Mouse (Mus musculus) liver, embryonic 16.5 days (tissue): ENCODE results near the gene Ager. TPM values are rescaled to one million over a fixed set of nuclear protein-coding genes. Genes with fewer than 3 reads are reported as not detected.
A peak's percentile ranks its signal among the peaks of the same experiment; 100 is the strongest.

Experiments
- ATAC-seq: fragments of 200-750 bp; cut with Nextera tagmentation; 2 replicates; pipeline ENCODE4 v1.8.0; 2017; ENCODE audit warnings: low read depth, mild to moderate bottlenecking, moderate number of reproducible peaks, moderate library complexity
- H3K27ac ChIP-seq: fragments of 300-500 bp; sonication (generic); 2 replicates; pipeline ENCODE4 v1.5.1; 2014; ENCODE audit warnings: mild to moderate bottlenecking, low read length
- H3K27me3 ChIP-seq: fragments of 300-500 bp; sonication (generic); 2 replicates; pipeline ENCODE4 v1.6.1; 2014; ENCODE audit warnings: low read depth, low read length, mixed read lengths; ENCODE audit not compliant: control insufficient read depth, insufficient read depth
- H3K36me3 ChIP-seq: fragments of 300-500 bp; sonication (generic); 2 replicates; pipeline ENCODE4 v1.6.1; 2014; ENCODE audit warnings: mild to moderate bottlenecking; ENCODE audit not compliant: control insufficient read depth, insufficient read depth
- H3K4me1 ChIP-seq: fragments of 300-500 bp; sonication (generic); 2 replicates; pipeline ENCODE4 v1.6.1; 2014; ENCODE audit warnings: low read depth, low read length, mixed read lengths; ENCODE audit not compliant: control insufficient read depth
- H3K4me2 ChIP-seq: fragments of 300-500 bp; sonication (generic); 2 replicates; pipeline ENCODE4 v1.6.1; 2014; ENCODE audit warnings: low read depth, low read length, mixed read lengths
- H3K4me3 ChIP-seq: fragments of 300-500 bp; sonication (generic); 2 replicates; pipeline ENCODE4 v1.5.1; 2014; ENCODE audit warnings: low read depth, mild to moderate bottlenecking, low read length
- H3K9ac ChIP-seq: fragments of 300-500 bp; sonication (generic); 2 replicates; pipeline ENCODE4 v1.6.1; 2014; ENCODE audit warnings: low read depth, low read length
- H3K9me3 ChIP-seq: fragments of 300-500 bp; sonication (generic); replicated peaks from 2 replicates; pipeline ENCODE4 v1.6.1; 2016; ENCODE audit warnings: low read length; ENCODE audit not compliant: control insufficient read depth
- WGBS: fragments of 180-500 bp; shearing (Covaris S2); extraction: QIAGEN DNeasy Blood & Tissue Kit; methylation state at CpG from one replicate; pipeline ENCODE4 v1.1.7; 2014; ENCODE audit not compliant: insufficient replicate concordance; 5-methylcytosine and 5-hydroxymethylcytosine counted together
- polyA plus RNA-seq: library from polyadenylated mRNA; unstranded; fragments of >200 nt; fragmentation: Nextera tagmentation; extraction: Ambion mirVana; gene quantifications from 2 replicates; pipeline ENCODE4 v1.2.1, GENCODE M21; 2015

Gene Ager
- polyA plus RNA-seq, 1 experiment from 2014 or later = 0.57 TPM

DNA sequence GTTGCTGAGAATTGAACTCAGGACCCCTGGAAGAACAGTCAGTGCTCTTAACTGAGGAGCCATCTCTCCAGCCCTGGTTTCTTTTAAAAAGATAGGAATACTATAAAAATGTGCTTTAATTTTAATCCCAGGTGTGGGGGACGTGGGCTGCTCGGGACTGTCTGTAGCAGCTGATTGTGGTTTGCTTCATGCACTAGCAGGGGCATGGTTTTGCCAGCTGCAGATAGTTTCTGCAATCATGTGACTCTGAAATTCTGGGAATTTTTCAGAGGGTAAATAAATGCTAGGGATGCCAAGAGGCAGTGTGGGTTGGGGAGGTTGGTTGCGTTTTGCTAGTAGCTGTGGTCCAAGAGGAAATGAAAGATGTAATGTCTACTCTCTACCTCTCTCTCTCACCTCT, 44.3 kb downstream of the Ager start:
- Histone ChIP-seq H3K4me2 (no peak overlapping the region), H3K36me3 (no peaks in the 10 kb centered on the region), H3K9me3 (no peaks in the 10 kb centered on the region), H3K27ac (no peak overlapping the region), H3K27me3 (no peaks in the 10 kb centered on the region; the same call in 1 of the 2 replicates), H3K4me1 (peaks cover 24% of the 10 kb centered on the region), H3K9ac (no peak overlapping the region), H3K4me3 (no peak overlapping the region)
- WGBS = 58% methylated on average over 3 of the region's 3 CpGs
- no peak for ATAC-seq

DNA sequence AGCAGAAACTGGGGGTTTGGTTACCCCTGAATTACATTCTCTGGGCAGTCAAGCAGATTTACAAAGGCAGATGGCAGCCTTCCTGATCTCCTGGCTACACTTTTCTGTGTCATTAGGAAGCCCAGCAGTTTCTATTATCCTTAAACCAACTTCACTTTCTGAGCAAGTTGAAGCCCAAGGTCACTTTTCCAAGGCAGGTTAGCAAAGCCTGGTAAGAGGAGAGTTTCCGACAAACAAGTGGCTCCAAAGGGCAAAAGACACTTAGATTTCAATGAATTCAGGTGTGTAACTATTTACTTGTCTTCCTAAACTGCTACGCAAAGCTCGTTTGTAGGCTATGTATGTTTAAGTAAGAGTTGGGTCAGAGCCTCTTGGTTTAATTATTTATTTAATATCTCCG, 45.7 kb downstream of the Ager start:
- WGBS = 68% methylated on average over 4 of the region's 4 CpGs

DNA sequence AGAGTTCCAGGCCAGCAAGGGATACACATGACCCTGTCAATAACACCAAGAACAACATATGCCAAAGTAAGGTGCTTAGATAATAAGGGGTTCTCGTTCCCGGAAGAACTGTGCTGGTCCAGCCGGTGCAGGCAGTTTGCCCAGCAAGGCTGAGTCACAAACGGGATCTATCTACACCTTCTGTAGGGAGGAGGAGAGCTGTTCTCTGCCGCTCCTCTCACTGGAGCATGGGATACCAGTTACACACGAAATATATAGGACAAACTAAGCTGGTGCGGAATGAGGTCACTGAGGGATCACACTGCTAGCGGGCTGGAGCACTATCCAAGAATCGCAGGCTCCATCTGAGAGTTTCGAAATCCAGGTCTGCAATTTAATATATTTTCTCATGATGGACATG, 46.3 kb downstream of the Ager start:
- Histone ChIP-seq H3K4me2 (no peak overlapping the region), H3K9ac (no peak overlapping the region), H3K4me3 (no peak overlapping the region), H3K27me3 (no peaks in the 10 kb centered on the region), H3K36me3 (no peaks in the 10 kb centered on the region), H3K4me1 (peaks cover 31% of the 10 kb centered on the region), H3K9me3 (no peaks in the 10 kb centered on the region), H3K27ac (no peak overlapping the region)
- no peak for ATAC-seq
- WGBS = 72% methylated on average over 10 of the region's 10 CpGs

More for the DNA sequence above, 45.7 kb downstream of the Ager start:
- H3K27ac ChIP-seq = no peak overlapping the region
- no peak overlapping the region for H3K4me2 ChIP-seq
- H3K9me3 ChIP-seq = no peaks in the 10 kb centered on the region
- no peaks in the 10 kb centered on the region for H3K27me3 ChIP-seq
- no peak for ATAC-seq
- H3K36me3 ChIP-seq = no peaks in the 10 kb centered on the region
- H3K4me3 ChIP-seq = no peak overlapping the region
- H3K4me1 ChIP-seq = peaks cover 31% of the 10 kb centered on the region
- no peak overlapping the region for H3K9ac ChIP-seq

DNA sequence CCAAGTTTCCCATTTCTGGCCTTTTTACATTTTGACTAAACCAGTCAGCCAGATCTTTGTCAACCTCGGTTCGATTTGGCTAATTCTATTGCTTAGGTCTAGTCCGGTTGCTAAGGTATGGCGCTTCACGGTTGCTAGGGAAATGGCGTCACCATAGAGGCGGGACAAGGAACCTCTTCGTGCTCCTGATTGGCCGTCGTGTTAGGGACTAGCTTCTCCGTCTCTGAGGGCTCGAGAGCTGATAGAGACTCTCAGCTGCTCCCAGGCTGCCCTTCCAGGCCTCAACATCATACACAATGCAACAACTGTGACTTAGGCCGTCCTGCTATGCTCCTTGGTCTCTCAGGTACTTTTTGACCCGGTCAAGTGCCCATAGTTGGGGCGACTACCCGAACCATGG, 46.9 kb downstream of the Ager start, which contains the start of gene Fkbpl:
Gene Fkbpl (plus strand): TSS at position 157 of the 400 bp plus-strand sequence.
- no peaks in the 10 kb centered on the region for H3K27me3 ChIP-seq
- no peaks in the 10 kb centered on the region for H3K36me3 ChIP-seq
- peaks cover 31% of the 10 kb centered on the region for H3K4me1 ChIP-seq
- peak within 1 kb of the TSS; percentile 60 for H3K4me3 ChIP-seq
- peak within 1 kb of the TSS; percentile 59 for H3K9ac ChIP-seq
- H3K4me2 ChIP-seq = peak within 1 kb of the TSS; percentile 57
- peak; percentile 53 for ATAC-seq
- peak within 1 kb of the TSS; percentile 51 for H3K27ac ChIP-seq
- WGBS = under 1% methylated on average over 16 of the region's 16 CpGs
- no peaks in the 10 kb centered on the region for H3K9me3 ChIP-seq

DNA sequence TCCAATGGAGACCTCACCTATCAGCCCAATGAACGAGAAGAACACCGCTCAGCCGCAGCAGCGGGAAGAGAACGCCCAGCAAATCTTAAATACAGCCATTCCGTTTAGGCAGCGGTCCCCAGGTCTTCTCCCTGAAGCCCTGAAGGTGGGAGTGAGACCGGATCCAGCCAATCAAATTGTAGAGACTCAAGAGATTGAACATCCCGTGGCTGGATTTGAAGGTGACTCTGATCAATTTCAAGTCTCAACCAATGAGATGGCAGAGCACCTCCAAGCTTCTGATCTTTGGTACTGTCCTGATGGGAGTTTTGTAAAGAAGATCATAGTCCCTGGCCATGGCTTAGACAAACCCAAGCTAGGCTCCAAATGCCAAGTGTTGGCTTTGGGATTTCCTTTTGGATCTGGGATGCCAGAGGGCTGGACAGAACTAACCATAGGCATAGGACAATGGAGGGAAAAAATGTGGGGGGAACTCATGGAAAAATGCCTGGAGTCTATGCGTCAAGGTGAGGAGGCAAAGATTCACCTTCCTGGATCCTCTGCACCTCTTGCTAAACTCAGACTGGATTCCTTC, 47.7 kb downstream of the Ager start:
- Histone ChIP-seq H3K4me1 (peaks cover 31% of the 10 kb centered on the region), H3K9ac (peak overlapping the region; percentile 59), H3K36me3 (peaks cover under 1% of the 10 kb centered on the region), H3K9me3 (no peaks in the 10 kb centered on the region), H3K27ac (peak overlapping the region; percentile 51; the same call in 1 of the 2 replicates), H3K27me3 (no peaks in the 10 kb centered on the region), H3K4me3 (peak overlapping the region; percentile 60), H3K4me2 (peak overlapping the region; percentile 57)
- WGBS = 41% methylated on average over 10 of the region's 10 CpGs
- ATAC-seq = no peak

DNA sequence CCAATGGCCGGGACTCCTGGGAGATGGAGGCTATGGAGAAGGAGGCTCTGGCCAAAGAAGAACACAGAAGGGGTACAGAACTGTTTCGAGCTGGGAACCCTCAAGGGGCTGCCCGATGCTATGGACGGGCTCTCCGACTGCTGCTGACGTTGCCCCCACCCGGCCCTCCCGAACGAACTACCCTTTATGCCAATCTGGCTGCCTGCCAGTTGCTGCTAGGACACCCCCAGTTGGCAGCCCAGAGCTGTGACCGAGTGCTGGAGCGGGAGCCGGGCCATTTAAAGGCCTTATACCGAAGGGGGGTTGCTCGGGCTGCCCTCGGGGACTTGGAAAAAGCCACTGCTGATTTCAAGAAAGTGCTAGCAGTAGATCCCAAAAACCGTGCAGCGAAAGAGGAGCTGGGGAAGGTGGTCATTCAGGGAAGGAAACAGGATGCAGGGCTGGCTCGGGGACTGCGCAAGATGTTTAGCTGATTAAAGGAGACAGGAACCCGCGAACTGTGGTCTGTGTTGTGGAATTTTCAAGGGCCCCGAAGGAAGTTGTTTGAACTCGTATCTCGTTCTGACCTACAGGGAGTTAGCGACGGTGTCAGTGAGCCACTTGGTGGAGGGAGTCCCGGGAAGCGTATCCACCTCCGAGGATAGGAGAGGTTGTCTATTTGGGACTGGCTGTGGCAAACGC, 48.3 kb downstream of the Ager start:
- Histone ChIP-seq H3K27me3 (no peaks in the 10 kb centered on the region), H3K4me3 (peak overlapping the region; percentile 95), H3K9me3 (no peaks in the 10 kb centered on the region), H3K36me3 (peaks cover 4% of the 10 kb centered on the region), H3K27ac (no peak overlapping the region), H3K9ac (no peak overlapping the region), H3K4me2 (peak overlapping the region; percentile 45; the same call in 1 of the 2 replicates), H3K4me1 (peaks cover 31% of the 10 kb centered on the region)
- WGBS = 61% methylated on average over 30 of the region's 30 CpGs
- no peak for ATAC-seq

DNA sequence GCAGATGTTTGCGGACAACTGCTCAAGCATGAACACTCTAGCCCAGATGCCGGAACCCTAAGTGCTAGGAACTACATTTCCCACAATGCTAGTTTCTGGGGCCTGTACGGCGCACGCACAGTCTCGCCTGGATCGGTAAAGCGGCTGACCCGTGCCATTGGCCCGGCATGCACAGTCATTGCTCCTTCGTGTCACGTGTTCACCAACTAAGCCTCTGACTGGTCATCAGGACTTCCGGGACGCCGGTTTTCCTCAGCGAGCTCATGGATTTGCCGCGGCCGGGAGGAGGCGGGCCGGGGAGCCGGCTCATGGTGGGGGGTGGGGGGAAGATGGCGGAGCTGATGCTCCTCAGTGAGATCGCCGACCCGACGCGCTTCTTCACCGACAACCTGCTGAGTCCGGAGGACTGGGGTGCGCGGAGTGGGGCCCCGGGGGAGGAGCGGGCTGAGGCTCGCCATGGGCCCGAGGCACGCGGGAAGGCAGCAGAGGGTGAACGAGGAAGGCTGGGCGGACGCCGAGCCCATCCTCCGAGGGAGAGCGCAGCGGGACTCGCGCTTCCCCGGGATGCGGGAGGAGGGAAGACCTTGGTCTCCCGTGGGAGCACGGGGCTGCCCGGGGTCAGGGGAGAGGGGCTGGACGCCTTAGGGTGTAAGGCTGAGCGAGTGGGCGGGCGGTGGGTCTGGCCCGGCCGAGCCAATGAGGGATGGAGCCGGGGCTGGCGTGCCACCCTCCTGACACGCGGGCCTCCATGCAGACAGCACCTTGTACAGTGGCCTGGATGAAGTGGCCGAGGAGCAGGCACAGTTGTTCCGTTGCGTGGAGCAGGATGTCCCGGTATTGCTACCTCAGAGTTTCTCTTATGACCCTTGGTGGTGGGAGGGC, 49.5 kb downstream of the Ager start, which contains the start of gene Atf6b:
Gene Atf6b (plus strand): TSS at position 241 of the 882 bp plus-strand sequence.
- Histone ChIP-seq H3K27ac (peak within 1 kb of the TSS; percentile 68), H3K9ac (peak within 1 kb of the TSS; percentile 84), H3K27me3 (no peaks in the 10 kb centered on the region), H3K9me3 (no peaks in the 10 kb centered on the region), H3K4me1 (peaks cover 31% of the 10 kb centered on the region), H3K36me3 (peaks cover 6% of the 10 kb centered on the region), H3K4me3 (peak within 1 kb of the TSS; percentile 95), H3K4me2 (peak within 1 kb of the TSS; percentile 87)
- peak; percentile 97 for ATAC-seq
- WGBS = under 1% methylated on average over 65 of the region's 66 CpGs

DNA sequence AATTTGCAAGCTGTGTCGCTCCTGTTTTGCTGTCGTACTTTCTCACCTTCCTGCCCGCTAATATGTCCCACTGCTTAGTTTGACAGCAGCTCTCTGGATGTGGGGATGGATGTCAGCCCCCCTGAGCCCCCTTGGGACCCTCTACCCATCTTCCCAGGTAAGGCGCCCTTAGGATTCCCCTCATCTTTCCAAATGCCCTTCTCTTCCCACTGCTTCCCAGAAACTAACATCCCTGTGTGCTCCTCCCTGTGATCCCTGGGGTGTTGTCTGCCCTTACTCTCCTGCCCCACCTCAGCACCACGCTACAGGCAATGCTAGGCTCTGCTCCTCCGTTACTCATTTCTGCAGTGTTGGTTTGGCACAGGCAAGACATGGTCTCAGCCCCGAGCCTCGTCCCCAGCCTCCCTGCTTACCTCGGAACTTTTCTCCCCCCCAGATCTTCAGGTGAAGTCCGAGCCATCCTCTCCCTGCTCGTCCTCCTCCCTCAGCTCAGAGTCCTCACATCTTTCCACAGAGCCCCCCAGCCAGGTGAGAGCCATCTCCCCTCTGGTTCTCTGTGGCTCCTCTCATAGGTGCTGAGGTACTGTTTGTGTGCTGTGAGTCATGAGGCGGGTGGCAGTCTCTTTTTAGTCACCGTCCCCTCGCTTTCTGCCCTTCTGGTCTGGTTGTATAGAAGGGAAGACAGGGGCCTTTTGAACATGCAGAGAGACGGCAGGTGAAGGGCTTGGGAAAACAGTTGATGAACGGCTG, 50.7 kb downstream of the Ager start:
- Histone ChIP-seq H3K4me2 (0 out of 2 replicates have a peak overlapping the region, but pooled peaks have one; percentile 87), H3K9me3 (no peaks in the 10 kb centered on the region), H3K9ac (no peak overlapping the region), H3K27me3 (no peaks in the 10 kb centered on the region), H3K4me3 (no peak overlapping the region), H3K36me3 (peaks cover 6% of the 10 kb centered on the region), H3K27ac (no peak overlapping the region), H3K4me1 (peaks cover 31% of the 10 kb centered on the region)
- ATAC-seq = no peak
- 79% methylated on average over 16 of the region's 16 CpGs for WGBS
